Mouse (Mus musculus) right cerebral cortex, adult 18-20 months (tissue): ENCODE measurements around the gene Atp6v1g2.
"Not testable (repeated sequence)": the region's sequence is repeated elsewhere in the genome, so short reads cannot be mapped to it uniquely, and the experiment has no call there.

Experiments
- DNase-seq: peaks from one replicate; pipeline ENCODE4 v3.0.0; 2022; ENCODE audit warnings: mixed read lengths

The Atp6v1g2 gene

GRCm38 (mm10) chr17:35204494-35205379 is 28.7 kb upstream of the Atp6v1g2 start, which contains the start of gene Lta:
Gene Lta (minus strand): TSS chr17:35205351.
- no peak for DNase-seq

DNA sequence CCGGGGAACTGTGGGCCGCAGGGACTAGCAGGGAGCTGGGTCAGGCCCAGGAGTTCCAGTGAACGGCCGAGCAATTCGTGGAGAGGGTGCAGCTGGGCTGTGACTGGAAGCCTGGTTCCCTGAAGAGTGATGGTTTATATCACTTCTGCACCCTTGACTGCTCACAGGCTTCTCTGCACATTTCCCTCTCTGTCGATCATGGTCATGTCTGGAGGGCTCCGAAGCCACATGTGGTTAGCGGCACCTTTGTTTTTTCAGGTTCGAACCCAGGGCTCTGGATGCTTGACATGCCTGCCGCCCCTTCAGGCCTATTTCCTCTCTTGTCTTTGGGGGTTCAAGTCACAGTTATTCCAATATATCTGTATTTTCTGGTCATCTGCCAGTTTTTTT is 28.1 kb upstream of the Atp6v1g2 start:
- no peak for DNase-seq

GRCm38 (mm10) chr17:35209785-35210535 is 23.5 kb upstream of the Atp6v1g2 start:
- DNase-seq, result no peak

DNA sequence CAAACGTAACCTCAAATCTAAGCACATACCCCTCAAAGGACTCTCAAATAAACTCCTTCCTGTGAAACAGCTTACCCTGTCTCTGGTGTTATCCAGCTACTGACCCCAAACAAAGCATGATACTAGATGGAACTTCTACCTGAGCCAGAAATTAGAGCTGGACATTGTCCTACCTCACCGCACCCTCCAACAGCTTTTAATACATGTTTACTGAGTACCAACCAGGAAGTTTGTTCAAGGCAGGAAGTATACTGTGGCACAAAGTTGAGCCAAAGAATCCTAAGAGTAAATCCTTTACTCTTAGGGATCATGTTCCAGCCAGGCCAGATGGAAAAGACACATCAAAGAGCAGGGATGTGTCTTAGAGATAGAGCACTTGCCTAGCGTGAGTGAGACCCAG is 22.9 kb upstream of the Atp6v1g2 start:
- DNase-seq, result no peak

DNA sequence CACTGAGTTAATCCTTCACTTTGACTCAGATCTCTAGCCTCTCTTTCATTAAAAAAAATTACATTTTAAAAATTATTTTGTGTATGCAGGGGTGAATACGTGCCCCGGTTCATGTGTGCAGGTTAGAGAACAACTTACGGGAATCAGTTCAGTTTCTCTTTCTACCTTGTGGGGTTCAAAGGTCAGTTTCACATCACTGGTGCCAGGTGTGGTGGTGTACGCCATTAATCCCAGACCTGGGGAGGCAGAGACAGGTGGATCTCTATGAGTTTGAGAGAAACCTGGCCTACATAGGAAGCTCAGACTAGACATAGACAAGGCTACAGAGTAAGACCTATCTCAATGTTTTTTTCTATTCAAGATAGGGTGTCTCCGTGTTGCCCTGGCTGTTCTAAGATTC is 20.4 kb upstream of the Atp6v1g2 start:
- DNase-seq, result no peak

DNA sequence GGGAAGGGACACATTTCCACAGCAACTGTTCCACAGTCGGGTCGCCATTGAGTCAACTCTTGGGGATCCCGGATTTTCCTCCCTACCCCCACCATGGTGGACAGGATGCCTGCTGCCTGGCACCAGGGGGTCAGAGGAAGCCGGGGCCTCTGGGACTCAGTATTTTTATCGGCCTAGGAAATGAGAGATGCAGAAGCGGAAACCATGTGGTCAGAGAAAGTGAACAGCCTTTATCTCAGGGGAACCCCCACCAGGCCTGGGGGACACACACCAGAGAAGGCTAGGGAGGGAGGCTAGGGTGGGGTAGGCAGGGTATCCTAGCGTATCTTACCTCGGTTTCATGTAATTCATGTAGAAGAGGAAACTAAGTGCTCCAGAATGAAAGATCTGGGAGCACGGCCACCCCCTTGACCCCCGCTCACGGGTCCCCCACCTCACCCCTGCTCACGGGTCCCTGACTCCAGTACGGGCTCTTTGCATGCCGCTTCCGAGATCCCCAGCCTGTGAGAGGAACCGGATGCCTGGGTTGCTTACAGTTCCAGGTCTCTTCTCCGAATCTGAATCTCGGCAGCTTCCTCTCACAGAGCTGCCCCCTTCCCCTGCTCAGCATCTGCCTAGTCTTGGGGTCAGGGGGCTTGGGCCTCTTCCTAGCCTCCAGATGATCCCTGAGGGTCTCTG is 14.8 kb upstream of the Atp6v1g2 start:
- DNase-seq, result no peak

- peak; percentile 34 for DNase-seq
These were observed 13.8 kb upstream of the Atp6v1g2 start for GRCm38 (mm10) chr17:35219601-35220041.

- DNase-seq, result no peak
These were observed 13.1 kb upstream of the Atp6v1g2 start, which contains the start of gene Gm16181 for GRCm38 (mm10) chr17:35220156-35220952. Gene Gm16181 (plus strand): TSS chr17:35220834.

DNA sequence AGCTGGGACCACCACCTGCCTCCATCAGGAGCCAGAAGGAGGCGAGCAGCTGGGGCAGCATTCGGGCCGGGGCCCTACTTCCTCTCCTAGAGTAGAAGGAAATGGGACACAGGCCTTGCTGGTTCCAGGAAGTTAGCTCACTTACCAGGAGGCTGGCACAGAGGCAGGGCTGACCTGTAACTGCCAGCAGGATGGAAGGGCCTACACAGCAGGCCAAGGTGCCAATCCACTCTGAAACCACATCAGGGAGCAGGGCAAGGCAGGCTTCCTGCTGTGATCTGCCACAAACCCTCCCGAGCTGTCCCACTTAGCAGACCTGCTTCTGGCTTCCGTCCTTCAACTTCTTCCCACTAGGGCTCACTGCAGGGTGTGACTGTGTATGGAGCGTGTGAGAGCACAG is 11.2 kb upstream of the Atp6v1g2 start:
- DNase-seq, result no peak

- DNase-seq, result no peak
These were observed 8.8 kb upstream of the Atp6v1g2 start for GRCm38 (mm10) chr17:35224641-35225040.

DNA sequence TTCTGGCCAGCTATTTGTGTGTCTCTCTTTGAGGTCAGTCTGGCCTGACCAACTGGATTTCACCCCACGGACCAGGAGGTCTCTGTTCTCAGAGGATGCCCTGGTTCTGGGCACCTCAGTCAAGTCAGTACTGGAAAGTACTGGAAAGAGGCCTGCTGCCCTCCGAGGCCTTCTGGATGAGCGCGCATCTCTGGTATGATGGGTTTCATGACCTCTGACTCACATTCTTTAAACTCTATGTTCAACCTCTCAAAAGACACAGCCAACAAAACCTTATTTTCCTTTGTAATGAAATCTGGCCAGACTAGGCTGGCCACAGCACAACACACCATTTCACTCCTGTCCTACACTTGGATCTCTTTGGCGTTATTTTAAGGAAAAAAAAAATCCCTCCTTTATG is 8.0 kb upstream of the Atp6v1g2 start:
- no peak for DNase-seq

- no peak for DNase-seq
These were observed 6.9 kb upstream of the Atp6v1g2 start for GRCm38 (mm10) chr17:35226561-35227046.

GRCm38 (mm10) chr17:35231022-35231421 is 2.4 kb upstream of the Atp6v1g2 start:
- DNase-seq, result no peak

GRCm38 (mm10) chr17:35232043-35232442 is 1.4 kb upstream of the Atp6v1g2 start:
- DNase-seq, result peak; percentile 76

- DNase-seq, result no peak
These were observed 801 bp upstream of the Atp6v1g2 start for GRCm38 (mm10) chr17:35232659-35233058.

- DNase-seq, result not testable (repeated sequence)
These were observed 630 bp downstream of the Atp6v1g2 start for GRCm38 (mm10) chr17:35234090-35234489.

DNA sequence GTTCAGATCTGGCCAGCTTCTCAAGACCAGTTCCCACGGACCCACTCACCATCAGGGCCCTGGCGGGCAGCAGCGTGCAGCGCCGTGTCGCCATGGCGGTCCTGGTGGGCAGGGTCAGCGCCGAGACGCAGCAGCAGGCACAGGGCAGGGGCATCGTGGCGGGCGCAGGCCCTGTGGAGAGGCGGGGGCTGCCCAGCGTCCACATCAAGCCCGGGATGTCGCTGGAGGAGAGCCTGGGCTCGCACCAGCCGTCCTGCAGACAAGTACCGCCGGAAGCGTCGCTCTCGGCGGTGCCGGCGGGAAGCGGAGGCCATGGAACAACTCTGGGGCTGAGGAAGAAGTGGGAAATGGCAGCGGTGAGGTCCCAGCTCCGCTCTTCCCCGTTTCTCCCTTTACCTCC is 1.4 kb downstream of the Atp6v1g2 start:
- no peak for DNase-seq

GRCm38 (mm10) chr17:35235614-35236389 is 2.3 kb downstream of the Atp6v1g2 start, which contains the start of gene Nfkbil1:
Gene Nfkbil1 (minus strand): TSS chr17:35235792.
- DNase-seq, result peak; percentile 95

DNA sequence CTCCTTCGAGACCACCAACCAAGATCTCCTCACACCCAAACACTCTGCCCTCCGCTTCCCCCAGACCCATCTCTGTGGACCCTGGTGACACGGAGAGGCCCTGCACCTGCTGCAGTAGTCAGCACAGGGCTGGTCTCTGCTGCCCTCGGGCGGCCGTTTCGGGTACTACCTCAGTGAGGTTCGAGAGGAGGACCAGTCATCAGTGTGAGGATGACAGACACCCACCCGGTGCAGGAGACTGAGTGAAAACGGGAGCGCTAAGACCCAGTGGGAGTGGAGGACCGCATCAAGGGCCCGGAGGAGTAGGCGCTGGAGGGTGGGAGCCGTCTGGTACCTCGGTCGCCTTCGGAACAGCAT is 2.9 kb downstream of the Atp6v1g2 start:
- peak; percentile 98 for DNase-seq

- DNase-seq, result no peak
These were observed 3.5 kb downstream of the Atp6v1g2 start for GRCm38 (mm10) chr17:35236996-35237395.

GRCm38 (mm10) chr17:35237504-35237903 is 4.0 kb downstream of the Atp6v1g2 start:
- DNase-seq, result no peak
